Mouse (Mus musculus): ENCODE data around the gene Dnajb2. TPM values are rescaled to one million over a fixed set of nuclear protein-coding genes. Genes with fewer than 3 reads are reported as not detected.

Dnajb2 gene
- 10 to 100 TPM; 58.4 to 60.9 TPM for total RNA-seq (2021)
- long read RNA-seq, experiment 1, transcript Dnajb2-207 (10 exons, 1,855 nt) = major isoform, 12 of 69 reads
- long read RNA-seq, experiment 1, transcript Dnajb2-202 (9 exons, 1,253 nt) = minor isoform, 5 of 69 reads
- long read RNA-seq, experiment 1, partial matches to known transcripts = 9 of 69 reads
- long read RNA-seq, experiment 1, other reads (novel, unspliced or antisense) = 41 of 69 reads
- long read RNA-seq, experiment 2, transcript Dnajb2-207 (10 exons, 1,855 nt) = major isoform, 11 of 45 reads
- long read RNA-seq, experiment 2, transcript Dnajb2-210 (9 exons, 3,066 nt) = minor isoform, 6 of 45 reads
- long read RNA-seq, experiment 2, partial matches to known transcripts = 10 of 45 reads
- long read RNA-seq, experiment 2, other reads (novel, unspliced or antisense) = 13 of 45 reads

DNA sequence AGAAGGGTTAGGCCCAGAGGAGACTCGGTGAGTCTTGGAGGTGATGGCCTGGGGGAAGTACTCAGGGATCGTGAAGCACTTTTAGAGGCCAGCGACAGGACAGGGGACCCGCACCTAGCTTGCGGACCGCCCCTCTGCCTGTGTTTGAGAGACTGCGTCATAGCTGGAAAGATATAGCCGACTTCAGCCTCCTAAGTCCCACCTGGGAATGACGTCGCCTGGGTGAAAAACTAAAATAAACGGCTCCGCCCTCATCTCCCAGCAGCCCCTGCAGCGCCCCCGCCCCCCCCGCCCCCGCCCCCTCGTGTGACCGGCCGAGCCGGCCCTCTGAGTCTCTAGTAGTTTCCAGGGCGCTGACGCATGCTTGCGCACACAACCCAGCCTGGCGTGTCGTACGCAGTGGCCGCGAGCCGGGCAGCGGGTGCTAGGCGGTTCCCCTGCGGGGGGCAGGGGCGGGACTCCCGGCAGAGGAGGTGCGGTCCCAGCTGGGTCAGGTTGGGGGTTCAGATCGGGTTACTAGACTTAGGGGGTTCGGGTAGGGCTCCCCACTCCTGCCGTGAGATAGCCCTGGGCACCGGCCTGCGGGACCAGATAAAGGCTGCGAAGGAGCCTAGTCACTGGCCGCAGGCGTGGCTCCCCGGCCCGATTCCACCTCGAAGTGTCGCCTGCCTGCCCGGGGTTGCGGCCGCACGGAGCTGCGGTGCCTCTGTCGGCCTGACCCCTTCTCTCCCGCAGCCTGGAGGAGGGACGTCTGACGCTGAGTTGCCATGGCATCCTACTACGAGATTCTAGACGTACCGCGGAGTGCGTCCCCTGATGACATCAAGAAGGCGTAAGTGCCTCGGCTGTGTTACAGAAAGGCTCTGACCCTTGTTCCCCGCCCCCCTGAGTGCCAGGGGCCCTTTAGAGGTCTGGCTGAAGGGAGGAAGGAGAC lies at the start of gene Dnajb2:
Dnajb2 (plus strand) TSS at position 290 of the 934 bp plus-strand sequence.
- peak; percentile 90 for DNase-seq

DNA sequence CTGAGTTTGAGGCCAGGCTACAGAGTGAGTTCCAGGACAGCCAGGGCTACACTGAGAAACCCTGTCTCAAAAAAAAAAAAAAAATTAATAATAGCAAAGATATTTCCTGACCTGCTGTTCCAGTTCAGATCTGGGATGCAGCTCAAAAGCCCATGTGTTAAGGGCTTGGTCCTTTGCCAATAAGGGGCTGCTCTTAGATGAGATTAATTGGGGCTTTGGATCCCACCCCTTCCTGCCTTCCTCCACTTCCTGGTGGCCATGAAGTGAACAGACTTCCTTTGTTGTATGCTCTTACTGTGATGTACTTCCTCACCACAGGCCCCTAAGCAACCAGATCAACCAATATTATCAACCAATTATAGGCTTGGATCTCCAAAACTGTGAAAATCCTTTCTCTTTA lies 49.1 kb upstream of the Dnajb2 start:
- no peak for DNase-seq

DNA sequence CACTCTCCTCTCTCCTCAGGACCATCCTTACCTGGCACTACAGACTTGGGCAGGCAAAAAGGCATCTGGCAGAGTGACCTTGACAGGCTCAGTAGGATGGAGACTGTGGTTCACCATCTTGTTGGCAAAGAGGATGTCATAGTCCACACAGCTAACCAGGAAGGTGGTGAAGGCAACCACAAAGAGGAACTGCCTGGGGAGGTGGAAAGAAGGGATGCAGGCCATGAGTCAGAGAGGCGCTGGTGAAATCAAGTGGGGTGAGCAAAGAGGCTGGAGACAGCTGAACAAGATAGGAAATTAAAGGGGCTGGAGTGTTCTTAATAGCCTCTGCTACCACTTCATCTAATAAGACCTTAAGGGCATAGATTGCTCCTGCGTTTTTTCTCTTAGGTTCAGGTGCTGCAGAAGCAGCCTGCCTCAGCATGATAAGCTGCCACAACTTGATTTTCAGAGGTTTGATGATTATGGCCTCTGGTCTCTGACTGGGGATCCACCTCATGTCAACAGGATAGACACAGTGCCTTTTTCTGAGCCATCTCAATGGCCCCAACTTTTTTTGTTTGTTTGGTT lies 48.2 kb upstream of the Dnajb2 start:
- DNase-seq = no peak

DNA sequence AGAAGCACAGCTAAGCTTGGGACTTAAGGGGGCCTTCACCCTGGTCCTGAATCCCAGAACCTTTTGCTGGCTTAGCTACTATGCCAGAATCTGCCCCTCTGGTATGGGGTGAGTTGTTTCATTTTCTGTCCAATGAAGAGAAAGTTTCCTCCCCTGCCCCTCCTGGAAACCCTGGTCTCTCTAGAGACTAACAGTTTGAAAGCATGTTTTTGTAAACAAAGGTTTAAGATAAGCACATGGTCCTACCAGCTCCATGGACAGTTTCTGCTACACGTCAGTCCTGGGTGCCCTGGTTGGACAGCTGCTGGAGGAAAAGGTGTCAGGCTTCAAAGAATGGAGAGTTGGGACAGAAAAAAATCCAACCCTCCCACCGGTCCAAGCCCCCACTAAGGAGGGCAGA lies 45.6 kb upstream of the Dnajb2 start:
- no peak for DNase-seq

DNA sequence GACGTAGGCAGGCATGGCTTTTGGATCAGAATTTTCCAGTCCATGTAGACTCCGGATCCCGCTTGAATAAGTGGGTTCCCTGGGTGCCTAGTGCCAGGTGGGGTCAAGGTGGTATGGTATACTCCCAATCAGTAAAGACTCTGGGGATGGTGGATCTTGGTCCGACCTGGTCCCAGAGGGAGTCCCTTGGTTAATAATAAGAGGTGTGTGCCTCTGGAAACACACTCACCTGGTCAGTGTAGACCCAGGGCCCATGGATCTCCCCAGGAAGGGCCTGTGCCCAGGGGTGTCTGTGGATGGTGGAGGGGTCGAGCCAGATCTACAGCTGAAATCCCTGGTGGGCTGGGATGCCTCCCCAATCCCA lies 45.0 kb upstream of the Dnajb2 start:
- DNase-seq = no peak

DNA sequence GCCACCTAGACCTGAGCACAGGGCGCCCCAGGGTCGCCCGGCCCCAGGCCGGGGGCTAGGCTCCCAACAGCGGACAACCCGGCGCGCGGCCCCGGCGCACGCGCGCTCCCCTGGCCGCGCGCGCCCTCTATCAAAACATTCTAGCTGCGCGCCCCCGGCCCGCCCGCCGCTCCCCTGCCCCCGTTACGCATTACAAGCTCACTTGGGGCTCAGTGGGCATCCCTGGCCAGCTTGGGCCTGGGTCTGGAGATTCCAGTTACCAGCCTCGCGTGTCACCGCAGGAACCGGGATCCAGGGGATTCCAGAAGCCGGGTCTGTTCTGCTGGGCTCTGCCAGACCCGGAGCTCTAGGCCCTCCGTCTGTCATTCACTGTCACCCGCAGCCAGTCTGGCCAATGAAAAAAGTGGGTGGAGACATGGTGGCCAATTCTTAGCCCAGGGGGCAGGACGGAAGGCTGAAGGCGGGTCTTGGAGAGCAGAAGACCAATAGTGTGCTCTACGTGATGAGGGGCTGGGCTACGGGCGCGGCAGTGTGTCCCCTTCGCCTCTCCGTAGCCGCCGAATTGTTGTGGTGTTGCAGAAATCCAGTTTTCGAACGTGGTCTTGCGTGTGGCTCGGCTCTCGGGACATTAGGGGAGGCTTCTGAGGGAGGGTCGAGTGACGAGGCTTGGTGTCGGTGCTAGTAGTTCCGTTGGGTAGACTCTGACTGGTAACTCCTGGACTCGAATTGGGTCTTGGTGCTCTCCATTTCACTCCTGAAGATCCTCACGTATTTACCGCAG lies 44.4 kb upstream of the Dnajb2 start, which contains the start of the genes Ankzf1 and Atg9a:
Ankzf1 (plus strand) TSS at position 530 of the 781 bp plus-strand sequence.
Atg9a (minus strand) TSS at position 575 of the 781 bp plus-strand sequence.
- DNase-seq = peak; percentile 98

DNA sequence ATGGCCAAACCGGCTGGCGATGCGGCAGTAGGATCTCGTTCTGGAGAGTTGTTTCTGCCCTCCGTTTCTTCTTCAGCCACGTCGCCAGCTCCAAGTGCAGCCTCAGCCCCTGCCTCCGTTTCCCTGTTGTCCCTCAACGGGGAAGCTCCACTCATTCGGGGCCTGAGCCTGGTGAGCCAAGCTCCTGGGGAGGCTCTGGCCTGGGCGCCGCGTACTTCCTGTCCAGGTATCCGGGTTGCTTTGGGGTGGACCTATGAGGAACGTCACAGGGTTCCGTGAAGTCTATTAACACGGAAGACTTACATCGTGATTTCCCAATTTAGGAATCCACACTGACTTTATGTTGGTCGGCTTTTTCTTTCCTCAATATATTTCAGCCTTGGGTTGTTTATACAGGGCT lies 43.8 kb upstream of the Dnajb2 start:
- DNase-seq = no peak

DNA sequence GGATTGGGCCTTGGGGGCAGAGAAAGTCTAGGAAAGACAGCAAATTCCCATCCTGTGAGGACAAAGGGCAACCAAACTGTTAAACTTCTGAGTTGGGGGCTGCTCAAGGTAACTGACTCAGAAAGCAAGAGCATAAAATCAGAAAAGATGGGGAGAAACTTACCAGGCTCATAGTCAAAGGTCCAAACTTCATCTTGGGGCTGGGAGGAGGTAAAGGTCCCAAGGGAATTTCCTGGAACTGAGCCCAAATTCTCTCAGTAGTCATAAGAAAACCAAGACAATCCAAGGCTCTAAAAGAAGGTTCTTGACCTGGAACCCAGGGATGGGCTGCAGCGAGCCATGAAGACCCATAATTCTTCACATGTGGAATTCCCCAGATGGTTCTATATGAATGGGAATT lies 35.0 kb upstream of the Dnajb2 start:
- no peak for DNase-seq

DNA sequence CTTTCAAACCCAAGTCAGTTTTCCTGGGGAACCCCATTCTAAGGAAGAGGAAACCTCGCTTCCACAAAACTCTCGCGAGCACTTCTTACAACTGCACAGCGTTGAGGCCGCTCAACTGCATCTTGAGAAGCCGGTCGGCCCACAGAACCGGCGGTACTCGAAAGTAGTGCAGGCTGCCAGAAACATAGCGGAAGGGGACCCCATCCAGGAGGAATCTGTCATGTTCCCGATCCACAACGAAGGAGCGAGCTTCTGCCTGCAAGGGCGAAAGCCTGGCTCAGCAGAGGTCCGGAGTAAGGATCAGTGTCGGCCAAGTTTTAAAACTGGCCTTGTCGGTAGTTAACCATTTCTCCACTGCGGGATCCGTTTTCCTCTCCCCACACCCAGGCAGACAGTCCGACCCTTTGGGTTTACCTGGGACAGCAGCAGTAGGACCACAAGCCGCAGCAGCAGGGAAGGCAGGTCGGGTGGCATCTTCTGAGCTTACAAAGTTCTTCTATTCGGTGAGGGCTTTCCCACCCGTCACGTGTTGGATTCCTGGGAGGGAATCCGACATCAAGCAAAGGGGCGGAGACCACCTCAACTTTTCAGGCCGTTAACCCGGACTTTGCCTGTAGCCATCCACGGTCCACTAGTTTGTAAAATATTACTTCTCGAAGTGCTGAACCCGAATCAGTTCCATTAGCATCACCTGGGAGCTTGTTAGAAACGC lies 27.1 kb upstream of the Dnajb2 start:
- no peak for DNase-seq

DNA sequence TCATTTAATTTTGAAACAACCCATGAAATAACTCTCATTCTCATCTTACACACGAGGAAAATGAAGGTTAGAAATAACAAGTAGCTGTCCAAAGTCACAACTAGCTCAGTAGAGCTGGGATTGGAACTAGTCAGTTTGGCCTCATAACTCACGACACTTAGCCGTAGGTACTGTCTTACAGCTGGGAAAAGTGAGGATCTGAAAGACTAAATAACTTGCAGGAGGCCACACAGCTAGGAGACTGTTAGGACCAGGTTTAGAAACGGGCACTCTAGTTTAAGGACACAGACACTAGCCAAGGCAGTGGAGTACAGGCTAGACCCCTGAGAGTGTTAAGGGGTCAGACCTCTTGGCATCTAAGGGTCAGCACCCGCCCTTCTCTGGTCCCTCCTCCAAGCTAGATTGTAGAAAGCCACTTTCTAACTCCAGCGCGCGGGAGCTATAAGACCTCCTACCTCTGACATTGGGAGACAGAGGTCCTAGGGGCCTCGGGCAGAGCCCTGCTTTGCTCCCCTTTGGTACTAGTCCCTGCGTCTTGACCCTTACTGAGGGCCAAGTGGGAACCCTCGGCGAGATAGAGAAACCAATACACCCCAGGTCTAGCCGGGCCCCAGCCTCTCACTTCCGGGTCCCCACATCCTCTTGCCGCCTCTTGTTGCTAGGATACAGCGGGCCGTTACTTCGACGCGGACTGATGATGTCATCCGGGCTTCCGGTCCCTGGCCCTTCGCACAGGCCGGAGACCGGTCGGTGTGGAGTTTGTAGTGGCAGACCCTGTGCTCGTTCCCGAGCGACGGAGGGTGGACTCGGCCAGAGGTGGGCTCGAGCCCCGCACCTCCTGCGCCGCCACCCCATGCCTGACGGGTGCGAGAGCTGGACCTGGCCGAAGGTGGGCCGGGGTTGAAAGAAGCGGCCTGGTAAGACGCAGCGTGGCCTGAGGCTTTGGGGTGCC lies 25.8 kb upstream of the Dnajb2 start, which contains the start of the genes Glb1l and Stk16:
Glb1l (minus strand) TSS at position 678 of the 952 bp plus-strand sequence.
Stk16 (plus strand) TSS at position 703 of the 952 bp plus-strand sequence.
- peak; percentile 94 for DNase-seq

DNA sequence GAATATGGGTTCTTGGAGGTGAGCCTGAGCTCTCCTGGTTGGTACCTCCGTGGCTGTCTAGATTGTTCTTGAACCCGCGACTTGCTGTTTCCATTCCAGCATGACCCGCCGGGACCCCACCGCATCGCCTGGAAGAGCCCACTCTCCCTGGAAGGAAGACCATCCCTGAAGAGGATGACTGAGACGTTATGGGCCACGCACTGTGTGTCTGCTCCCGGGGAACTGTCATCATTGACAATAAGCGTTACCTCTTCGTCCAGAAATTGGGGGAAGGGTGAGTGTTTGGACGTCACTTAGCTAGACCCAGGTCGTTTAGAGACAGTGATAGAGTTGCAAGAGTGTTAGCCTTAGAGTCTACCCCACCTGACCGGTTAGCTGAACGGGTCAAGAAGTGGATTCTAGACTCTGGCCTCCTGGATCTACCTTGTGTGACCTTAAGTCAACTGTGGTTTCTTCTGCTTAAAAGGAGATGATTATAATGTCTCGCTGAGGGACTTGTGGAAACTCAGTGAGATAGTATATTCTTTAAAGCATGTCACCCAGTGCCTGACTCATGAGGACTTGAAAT lies 25.0 kb upstream of the Dnajb2 start:
- no peak for DNase-seq

DNA sequence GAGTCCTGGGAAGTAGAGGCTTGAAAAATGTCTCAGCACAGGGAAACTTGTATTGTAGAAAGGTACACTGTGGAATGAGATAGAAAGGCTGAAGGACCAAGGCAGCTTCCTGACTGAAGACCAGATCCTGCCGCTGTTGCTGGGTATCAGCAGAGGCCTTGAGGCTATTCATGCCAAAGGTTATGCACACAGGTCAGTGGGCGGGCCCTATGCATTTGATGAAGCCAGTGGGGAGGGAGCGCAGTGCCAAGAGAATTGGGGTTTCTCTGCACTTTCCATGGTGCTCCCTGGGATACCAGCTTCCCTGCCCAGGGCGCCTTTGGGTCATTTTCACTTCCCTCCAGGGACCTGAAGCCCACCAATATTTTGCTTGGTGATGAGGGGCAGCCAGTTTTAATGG lies 23.7 kb upstream of the Dnajb2 start:
- DNase-seq = no peak

DNA sequence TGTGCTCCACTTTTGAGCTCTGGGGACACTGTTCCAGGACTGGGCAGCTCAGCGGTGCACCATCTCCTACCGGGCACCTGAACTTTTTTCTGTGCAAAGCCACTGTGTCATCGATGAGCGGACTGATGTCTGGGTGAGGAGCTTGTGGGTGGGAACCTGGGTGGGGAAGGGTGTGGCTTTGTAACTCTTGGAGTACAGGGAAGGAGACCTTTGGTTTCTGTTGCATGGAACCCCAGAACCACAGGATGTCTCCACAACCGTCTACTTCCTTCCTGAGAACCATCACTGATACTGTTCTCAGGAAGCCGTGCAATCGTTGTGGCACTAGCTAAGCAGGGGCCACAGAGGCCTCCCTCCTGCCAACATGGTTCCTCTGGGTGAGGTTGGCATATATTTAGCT lies 23.1 kb upstream of the Dnajb2 start:
- no peak for DNase-seq

DNA sequence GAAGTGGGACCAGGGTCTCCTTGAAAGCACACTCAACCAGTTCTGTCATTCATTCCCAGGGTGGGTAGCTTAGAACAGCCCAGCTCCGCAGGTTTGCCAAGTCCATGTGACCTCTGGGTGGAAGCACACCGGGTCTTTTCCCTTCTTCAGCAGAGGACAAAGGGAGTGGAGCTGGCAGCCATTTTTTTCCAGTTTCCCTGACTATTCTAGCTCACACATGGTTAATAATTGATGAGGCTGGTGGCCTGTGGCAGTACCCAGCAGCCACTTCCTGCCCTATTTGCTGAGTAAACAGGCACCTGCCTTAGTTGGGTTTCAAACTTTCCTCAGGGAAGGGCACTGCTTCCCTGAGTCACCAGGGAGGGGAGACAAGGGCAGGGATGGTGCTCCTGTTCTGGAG lies 21.8 kb upstream of the Dnajb2 start:
- DNase-seq = no peak

DNA sequence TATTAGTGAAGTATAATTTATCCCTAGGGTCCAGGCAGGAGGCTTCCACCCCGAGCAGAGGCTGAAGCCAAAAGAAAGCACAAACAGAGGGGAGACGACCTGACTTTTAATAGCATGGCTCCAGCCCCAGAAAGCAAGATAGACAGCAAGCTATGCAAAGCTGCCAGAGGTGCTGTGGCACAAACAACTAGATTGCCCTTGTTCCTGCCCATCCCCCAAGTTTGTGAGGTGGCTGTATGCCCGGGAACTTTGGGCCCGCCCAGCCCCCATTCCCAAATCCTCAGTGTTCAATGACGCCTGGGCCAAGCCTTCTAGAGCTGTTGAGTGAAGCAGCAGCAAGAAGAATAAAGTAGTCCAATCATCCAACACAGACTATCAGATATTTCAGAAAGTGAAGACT lies 21.3 kb upstream of the Dnajb2 start:
- peak; percentile 40 for DNase-seq

DNA sequence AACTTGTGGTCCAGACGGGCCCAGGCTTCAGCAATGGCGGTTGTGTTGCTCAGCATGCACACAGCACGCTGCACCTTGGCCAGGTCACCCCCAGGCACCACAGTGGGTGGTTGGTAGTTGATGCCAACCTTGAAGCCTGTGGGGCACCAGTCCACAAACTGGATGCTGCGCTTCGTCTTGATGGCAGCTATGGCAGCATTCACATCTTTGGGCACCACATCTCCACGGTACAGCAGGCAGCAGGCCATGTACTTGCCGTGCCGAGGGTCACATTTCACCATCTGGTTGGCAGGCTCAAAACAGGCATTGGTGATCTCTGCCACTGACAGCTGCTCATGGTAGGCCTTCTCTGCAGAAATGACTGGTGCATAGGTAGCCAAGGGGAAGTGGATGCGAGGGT lies 20.4 kb upstream of the Dnajb2 start:
- DNase-seq = peak; percentile 66

DNA sequence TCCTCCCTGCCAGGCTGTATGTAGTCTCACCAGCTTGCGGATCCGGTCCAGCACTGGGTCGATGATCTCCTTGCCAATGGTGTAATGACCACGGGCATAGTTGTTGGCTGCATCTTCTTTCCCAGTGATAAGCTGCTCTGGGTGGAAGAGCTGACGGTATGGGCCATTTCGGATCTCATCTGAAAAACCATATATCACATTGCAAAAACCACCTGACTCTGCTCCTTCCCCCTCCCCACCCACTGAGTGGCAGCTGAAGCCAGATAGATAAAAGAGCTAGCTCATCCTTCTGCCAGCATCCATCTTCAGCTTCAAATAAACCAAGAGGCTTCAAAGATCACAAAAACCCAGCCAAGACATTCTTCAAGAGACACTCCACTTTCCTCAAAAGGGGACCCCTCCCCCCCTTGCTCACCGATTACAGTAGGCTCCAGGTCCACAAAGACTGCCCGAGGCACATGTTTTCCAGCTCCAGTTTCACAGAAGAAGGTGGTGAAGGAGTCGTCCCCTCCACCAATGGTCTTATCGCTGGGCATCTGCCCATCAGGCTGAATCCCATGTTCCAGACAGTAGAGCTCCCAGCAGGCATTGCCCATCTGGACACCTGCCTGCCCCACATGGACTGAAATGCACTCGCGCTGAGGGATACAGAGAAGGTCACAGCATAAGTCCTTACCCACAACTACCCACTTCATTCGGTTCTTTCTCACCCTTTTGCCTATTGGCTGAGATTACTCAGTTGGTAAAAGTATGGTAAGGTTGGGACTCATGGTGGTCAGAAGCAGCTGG lies 19.2 kb upstream of the Dnajb2 start:
- peak; percentile 77 for DNase-seq

DNA sequence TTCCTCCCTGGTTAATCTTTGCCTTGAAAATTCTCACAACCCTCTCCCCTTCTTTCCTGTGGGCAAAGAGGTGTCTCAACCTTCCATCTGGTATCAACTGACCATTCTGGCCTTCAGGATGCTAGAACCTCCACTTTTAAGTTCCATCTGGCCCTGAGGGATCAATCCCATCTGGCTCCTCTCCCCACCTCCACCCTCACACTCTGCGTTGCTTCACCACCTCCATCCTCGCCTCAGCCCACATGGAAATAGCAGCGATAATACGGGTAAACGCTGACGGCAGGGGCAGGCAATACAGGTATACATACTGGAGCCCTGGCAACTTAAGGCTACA lies 18.3 kb upstream of the Dnajb2 start:
- DNase-seq = no peak

Data from gastrocnemius, postnatal 25 days (tissue).